Mouse (Mus musculus) heart, adult 2 months (tissue): ENCODE measurements around the gene Pgrmc2.

Experiments
- CTCF ChIP-seq: fragments of 200-600 bp; IDR thresholded peaks from 2 replicates; pipeline ENCODE4 v1.8.1; 2022; ENCODE audit warnings: antibody characterized with exemption, mild to moderate bottlenecking, moderate library complexity
- EP300 ChIP-seq: fragments of 200-500 bp; IDR thresholded peaks from 2 replicates; pipeline ENCODE4 v1.6.1; 2011; ENCODE audit warnings: low read depth, low read length, control low read depth; ENCODE audit not compliant: insufficient read depth
- POLR2A ChIP-seq: fragments of 200-500 bp; IDR thresholded peaks from 2 replicates; pipeline ENCODE4 v1.6.1; 2011; ENCODE audit warnings: mild to moderate bottlenecking, low read depth, low read length, control low read depth; ENCODE audit not compliant: insufficient read depth

DNA sequence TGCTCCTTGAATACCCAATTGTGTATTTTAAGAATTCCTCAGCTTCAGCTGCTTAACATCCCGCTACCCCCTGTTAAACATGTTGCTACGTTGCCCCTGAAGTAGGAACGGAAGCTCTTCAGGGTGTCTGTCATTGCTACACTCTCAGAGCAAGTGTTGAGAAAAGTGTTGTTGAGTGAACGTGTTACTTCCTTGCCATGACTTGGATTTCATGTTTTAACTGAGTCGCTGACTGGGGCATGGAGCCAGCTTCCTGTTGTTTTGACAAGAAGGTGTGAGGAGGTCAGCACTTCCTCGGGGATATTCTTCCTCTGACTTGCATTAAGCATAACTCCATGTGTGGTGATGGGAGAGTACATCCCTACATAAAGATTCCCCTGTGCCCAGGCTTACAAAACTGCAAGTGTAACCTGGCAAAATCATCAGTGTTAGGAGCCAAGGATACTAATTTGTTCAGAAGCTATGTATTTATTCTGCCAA, 25.5 kb upstream of the Pgrmc2 start:
- TF ChIP-seq CTCF (no peak), POLR2A (no peak), EP300 (no peak)
